Mouse (Mus musculus) lung, postnatal 0 days (tissue): ENCODE results near the gene 9630041A04Rik.

Source experiments
- CTCF ChIP-seq: IDR thresholded peaks from 2 replicates; pipeline ENCODE4 v1.5.1; 2016; ENCODE audit warnings: antibody characterized with exemption, mild to moderate bottlenecking
- EP300 ChIP-seq: IDR thresholded peaks from 2 replicates; pipeline ENCODE4 v1.6.1; 2016; ENCODE audit warnings: antibody characterized with exemption, mild to moderate bottlenecking, control low read depth

DNA sequence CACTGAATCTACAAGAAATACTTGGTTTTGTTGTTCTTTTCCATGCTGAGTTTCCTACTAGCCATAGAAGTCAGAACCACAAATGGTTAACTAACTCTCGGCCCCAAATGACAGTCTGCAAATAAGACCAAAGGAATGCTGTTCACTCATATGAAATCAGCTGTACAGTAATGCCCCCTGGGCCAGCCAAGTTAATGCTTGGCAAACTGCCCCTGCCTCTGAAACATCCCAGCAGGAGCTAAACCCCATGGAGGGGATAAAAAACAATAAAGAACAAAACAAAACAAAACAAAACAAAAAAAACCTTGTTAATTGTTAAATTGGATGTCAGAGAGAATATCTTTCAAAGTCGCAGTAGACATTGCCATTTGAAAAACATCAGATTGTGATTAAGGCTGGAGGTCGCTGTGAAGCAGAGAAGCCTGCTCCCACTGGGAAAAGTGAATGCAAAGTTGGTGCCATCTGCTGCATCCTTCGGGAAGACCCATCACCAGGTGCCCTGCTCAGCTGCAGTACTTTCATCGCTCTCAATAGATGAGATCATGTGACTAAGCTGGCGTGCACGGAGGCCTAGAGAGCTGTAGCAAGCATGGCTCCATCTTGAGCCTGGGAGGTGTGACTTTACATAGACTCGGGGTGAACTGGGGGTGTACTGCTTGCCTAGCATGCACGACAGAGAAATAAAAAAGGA, 49.7 kb downstream of the 9630041A04Rik start:
- TF ChIP-seq CTCF (peak; percentile 14; the same call in 1 of the 2 replicates), EP300 (peak; percentile 51; the same call in 1 of the 2 replicates)
